Mouse (Mus musculus) v-Abl transformed pro-B cells (cell line): ENCODE data around the gene Dock4.

Experiments
- in situ Hi-C, 2 experiments: fragments of 400-800 bp; cut with MboI; formaldehyde crosslinking; loops; one replicate each; pipeline ENCODE4 v1.15.1; 2025; ENCODE audit not compliant: unreplicated experiment in 2 of 2

The Dock4 gene

DNA sequence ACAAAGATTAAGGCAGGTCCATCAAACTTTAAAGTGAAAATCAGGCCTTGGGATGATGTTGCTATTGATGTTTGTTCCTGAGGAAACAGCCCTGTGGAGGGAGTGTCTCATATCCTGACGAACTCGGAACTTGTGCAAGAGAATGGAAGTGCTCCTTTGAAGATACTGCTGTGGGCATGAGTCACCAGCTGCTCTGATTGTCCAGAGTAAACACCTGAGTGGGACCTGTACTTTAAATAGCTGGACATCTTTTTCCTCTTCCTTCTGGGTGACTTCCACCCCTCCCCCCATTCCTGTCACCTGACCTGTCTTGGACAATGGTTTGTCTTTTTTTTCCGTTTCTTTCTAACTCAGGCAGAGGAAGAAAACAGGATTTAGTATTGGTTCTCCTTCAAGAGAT lies 13.2 kb downstream of the Dock4 start:
- in situ Hi-C loops, result loop anchor here in 1 of 2 experiments (10.0 kb wide), 1 partner anchor 346 kb away; no protein-coding TSS in a partner anchor

DNA sequence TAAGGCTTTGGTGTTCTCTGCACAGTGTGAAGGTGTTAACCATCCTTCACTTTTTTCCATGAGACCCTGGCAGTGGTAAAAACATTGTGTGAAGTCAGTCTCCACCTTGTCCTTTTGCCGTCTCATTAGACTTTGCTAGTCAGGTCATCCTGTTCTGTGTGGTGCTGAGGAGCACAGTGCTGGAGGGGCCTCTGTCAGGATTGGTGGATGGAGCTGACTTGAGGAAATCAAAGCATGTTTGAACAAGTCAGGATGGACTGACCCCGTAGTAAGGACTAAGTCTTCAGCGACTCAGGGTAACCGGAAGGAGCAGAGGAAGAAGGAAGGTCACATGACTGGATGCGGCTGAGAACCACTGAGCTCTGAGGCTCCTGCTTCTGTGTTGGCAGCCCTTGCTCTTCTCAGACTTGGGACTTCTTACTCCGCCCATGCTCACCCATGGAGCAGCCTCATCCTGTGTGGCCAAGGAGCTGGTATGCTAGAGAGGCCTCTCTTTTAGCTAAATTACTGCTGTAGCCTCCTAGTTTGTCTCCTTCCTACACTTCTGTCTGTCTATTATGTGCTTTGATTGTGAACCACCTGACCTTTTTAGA lies 14.0 kb downstream of the Dock4 start:
- in situ Hi-C loops, result loop anchor here in 1 of 2 experiments (10.0 kb wide), 1 partner anchor 345 kb away; no protein-coding TSS in a partner anchor

DNA sequence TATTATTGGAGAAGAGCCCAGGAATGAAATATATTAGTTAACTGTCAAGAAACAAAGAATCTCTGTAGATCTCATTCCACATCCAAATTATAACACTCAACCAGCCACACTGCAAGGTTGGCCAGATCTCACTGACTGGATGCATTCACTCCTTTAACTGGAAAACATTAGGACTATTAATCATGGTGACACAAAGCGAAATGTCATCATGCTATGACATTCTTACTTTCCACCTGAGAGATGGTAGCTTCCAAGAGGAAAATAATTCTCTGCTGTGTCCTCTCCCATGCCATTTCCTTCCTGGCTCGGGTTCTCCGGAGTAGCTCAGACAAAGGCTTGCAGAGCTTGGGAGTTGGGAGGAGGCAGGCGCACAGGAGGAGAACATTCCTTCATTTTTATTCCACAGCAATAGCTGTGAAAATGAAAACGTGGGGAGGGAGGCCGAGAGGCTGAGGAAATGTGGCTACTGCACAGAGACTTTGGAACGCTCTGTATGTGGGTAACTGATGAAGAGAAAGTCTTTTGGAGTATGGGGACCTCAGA lies 17.0 kb downstream of the Dock4 start:
- in situ Hi-C loops, result no loop called here

DNA sequence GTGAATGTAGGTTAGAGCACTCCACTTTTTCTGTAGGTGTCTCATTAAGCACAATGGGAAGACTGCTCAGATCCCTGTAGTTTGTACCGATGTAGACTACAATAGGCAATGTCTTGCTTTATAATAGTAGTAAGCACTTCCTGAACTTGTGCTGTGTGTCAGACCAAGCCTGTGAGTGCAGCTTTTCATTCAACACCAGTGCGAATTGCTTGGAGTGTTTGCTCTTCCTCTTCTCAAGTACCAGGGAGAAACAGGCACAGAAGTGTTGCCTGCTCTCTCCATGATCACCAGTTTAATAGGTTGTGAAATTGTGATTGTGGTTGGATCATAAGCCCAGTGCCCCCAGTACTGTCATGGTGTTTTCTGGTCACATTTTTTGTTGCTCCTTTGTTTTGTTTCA lies 18.1 kb downstream of the Dock4 start:
- in situ Hi-C loops, result no loop called here

DNA sequence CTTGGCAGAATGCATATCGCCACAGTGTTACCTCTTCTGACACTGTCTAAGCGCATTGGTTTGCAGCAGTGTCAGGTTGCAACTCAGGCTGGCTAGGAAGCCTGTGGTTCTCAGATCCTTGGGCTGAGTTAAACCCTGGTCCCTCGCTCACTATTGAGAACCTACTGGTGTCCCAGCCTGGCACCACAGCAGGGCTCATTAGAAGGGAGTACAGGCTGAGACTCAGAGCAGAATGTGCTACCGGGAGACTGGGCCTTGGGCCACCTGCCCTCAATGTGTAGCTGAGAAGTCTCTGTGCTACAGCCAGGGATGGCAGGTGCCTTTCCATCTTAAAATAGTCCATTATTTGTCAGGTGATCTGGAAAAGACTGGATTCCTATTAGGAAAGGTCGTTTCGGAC lies 18.5 kb downstream of the Dock4 start:
- in situ Hi-C loops, result no loop called here

DNA sequence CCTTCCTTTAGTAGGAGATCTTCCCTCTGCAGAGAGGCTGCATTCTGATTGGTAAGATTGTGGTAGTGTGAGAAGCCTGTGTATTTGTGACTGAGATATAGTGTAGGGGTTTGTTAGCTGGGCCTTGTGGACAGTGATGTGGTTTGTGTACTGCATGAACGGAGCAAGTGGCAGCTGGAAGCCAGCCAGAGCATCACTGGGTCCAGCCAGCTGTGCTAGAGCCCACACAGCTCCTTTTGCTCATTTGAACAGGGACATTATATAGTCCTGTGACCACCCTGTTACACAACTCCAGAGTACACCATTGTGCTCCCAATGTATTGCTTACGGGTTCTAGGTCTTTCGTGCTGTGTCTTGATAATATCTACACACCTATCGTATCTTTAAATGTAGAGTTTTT lies 22.5 kb downstream of the Dock4 start:
- in situ Hi-C loops, result no loop called here

DNA sequence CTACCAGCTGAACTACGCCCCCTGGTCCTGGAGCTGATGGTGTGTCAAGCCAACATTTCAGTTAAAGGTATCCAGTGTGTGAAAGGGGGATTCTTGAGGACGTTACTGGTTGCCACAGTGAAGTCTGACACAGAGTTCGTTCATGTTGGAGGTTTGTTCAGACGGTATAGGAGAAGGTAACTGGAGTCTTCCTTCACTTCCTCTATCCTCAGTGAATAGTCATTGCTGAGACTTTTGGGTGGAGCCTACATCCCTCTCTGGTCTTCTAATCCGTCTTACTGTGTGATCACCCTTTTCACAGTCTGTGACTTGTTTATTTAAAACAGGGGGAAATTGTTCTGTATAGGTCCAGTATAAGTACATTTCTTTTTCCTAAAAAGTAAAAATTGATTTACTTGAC lies 23.3 kb downstream of the Dock4 start:
- in situ Hi-C loops, result no loop called here

DNA sequence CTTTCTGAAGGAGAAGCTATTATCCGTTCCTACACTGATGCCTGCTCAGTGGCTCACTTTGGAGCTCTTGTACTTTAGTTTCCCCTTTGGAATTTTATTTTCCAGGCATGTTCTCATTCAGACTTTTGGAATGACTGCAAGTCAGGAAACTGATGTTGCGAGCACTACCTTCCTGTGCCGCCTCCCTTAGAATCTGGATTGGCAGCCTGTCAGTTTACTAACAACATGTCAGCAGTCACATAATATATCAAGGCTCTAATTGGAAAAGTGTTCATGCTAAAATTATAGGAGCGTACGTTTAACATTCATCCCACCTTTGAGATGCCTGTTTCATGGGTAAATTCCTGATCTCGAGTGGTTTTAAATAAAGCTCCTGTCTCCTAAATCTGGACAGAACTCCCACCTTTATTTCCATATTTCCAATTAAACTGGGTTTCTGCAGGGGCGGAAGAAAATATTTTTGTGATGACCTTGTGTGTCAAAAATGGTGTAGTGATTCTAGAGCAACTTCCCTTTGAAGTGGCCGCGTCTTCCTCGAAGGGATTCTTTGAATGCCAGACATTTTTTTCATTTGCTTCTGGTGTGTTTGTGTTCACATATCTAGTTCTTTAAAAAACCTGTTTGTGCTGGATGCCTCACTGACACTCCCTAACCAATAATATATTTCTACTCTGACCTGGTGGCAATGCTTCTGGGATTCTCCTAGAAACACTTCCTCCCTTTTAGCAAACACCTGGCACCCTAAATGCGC lies 26.1 kb downstream of the Dock4 start:
- in situ Hi-C loops, result no loop called here

DNA sequence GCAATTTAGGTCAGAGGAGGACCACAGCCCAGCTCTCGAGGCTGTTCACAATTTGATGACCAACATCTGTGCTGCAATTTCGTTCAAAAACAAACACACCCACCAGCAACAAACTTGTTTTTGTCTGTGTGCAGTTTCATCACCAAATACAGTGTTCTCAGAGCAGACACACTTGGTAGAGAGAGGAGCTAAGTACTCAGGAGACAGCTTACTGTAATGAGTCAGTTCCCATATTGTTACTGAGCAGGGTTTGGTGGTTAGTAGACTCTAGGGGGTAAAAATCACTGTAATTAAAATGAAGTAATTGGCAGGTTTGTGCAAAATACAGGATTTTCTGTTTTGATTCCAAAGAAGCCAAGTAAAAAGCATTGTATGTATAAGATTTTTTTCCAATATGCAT lies 28.0 kb downstream of the Dock4 start:
- in situ Hi-C loops, result no loop called here

DNA sequence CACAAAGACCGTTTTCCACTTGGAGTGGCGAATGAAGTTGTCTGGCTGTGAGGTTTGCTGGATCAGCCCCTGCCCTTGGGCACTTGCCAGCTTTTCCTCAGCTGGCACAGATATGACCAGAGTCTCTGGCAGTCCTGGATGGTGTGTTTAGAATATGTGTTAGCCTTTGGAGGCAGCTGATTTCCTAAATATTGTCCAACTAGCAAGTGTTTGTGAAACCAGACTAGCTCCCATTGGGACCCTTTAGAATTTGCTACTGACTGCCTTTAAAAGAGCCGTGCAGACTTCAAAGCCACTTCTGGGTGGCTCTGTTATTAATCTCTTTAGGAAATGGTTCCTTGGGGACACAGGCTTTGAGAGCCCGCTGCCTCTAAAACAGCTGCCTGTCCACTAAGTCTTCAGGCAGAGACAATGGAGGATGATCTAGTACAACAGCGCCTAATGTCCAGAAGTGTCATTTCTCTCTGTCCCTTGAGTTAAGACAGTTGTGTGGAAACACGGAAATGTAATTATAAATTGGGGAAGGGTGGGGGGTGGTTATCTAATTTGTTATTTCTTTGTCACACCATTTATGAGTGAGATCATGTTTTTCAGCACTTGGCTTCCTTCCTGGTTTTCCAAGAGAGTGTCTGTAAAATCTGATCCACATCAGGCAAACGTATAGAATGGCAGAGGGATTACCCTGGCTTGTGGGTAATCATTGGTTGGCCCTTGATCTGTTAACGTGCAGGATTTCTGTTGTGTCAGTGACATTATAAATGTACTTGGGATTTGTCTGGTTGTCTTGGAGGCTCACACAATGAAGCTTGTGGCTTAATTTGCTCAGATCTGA lies 32.1 kb downstream of the Dock4 start:
- in situ Hi-C loops, result loop anchor here in 1 of 2 experiments (5.0 kb wide), 1 partner anchor 51 kb away; no protein-coding TSS in a partner anchor

DNA sequence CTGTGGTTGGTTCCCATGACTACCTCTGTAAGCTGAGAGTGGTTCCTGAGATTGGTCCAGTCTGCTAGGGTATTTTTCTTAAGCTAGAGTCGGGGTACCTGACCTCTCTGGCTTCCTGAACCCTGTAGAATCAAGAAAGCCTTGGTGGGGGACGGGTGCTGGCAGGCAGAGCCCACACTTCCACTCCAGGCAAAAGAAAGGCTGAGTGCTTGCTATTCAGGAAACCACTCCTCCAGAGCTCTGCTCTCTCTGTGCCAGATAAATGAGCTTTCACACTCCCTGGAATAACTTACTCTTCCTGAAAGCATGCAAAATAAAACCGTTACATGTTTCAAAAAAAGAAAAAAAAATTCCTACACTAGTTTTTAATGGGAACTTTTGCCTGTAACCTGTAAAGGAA lies 38.5 kb downstream of the Dock4 start:
- in situ Hi-C loops, result no loop called here

DNA sequence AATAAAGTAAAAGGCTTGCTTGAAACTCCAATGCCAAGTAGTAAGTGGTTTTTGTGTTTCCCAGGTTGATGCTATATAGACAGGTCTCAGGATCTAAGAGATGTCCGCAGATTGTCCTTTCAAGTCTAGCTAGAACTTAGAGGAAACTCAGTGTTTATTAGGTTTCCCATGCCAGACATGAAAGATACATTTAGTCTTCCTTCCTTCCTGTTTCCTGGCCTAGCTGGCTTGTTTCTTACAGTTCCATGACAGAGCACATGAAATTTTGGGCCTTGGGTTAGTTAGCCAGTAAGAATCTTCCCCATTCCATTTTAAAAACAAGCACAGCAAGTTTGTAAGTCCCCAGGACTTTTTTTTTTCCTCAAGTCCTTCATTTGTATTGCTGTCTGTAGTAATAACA lies 39.5 kb downstream of the Dock4 start:
- in situ Hi-C loops, result no loop called here

DNA sequence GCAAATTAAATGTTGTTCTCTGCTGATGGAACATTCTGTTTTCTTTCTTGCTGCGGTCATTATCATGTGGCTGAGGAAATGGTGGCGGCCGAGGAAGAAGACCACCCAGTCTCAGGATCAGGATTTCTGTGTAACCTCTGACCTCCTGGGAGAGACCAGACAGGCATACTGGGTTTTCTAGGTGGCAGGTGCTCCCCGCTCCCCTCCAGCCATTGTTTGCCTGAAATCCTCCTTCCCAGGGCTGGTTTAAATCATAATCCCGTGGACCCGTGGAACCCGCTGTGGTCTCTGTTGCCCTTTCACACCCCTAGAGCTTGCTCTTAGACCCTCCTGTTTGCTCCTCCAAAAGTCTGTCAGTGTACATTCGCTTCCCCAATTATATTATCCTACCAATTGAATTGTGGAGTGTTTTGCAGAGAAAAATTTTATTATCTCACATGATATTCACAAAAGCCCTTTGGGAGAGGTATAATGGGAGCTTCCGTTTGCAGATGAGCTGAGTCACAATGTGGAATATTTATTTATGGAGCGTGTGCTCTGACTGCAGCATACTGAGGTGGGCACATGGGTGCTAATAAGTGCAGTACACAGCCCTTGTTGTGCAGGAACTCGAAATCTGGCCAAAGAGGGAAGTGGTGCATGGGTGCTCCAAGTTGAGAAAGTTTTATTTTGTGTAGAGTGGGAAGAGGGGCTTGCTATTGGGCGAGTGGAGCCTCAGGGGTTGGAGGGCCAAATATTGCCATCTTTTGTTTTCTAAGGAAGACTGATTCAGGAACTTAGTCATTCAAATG lies 40.5 kb downstream of the Dock4 start:
- in situ Hi-C loops, result no loop called here

DNA sequence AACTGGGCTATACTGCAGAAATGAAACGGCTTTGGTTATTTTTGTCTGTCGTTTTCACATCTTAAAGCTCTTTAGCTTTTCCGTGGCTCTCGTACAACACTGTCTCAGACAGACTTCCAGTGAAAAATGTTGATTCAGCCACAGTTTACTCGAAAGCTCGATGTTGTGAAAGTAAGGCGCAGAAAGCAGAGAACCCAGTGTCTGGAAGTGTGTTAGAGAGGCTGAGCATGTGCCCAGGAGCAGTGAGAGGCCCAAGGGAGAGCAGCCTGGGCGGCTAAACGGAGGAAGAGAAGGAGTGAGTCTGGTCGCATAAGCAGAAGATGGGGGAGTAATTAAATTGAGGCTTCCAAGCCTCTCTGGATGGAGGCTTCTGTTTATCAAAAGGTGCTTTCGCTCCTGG lies 50.6 kb downstream of the Dock4 start:
- in situ Hi-C loops, result no loop called here

DNA sequence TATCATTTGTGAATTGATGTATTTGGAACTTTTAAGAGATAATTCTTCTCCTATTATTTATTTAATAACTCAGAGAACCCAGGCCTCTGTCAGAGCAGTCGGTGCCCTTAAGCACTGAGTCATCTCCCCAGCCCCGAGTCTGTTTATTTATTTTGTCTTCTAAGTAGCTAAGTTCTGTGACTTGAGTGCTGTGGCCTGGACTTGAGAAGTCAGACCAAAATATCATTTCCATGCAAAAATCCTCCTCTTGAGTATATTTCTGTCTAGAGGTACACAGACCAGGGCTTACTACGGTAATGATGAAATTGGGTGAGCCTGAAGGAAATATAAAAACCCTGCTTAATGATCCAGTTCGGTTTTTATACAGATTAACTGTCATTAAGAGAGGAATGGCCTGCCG lies 52.1 kb downstream of the Dock4 start:
- in situ Hi-C loops, result no loop called here

DNA sequence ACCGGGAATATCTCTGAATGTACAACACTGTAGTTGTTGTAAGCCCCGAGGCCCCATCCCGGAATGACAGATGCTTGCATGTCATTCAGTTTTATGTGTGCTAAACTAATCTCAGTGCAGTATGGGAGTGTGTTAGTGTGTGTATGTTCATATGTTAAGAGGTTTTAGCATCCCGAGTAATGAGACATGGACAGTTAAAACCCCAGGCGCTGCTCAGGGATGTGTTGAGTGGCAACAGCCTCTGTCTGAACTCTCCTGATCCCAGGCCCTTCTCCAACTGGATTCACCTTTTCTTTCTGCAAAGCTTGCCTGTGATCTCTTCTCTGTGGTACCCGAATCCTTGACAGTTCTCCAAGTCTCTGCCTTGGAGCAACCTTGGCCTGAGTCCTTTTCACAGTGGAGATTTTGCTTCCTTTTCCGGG lies 52.5 kb downstream of the Dock4 start:
- in situ Hi-C loops, result no loop called here

DNA sequence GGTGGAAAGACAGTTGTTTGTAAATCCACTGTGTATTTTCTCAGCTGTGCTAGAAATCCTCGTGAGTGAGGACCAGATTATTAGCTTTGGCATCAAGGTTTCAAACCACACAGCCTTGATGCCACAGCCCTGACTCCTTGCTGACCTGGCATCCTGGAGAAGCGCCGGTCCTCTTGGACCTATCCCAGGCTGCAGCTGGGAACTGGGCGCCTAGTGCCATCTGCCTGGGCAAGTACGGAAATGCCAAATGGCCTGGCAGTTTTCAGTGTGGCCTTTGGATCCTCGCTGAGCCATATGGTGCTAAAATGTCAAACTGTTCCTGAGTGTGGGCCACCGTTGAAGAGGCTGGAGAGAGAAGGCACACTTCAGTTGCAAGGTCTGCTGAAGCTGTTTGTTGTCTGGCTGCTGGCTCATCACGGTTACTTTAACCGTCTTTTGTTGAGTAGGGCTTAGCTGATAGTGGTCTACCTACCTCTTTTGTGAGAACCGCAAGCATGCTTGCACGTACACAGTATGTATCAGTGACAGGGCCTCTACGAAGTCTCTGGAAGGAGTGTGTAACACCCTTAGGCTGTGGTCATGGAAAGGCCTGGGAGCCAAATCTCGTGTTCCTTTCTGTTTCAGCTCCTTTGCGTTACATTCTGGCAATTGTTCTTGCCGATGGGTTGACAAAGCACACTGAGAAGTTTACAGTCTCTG lies 53.3 kb downstream of the Dock4 start:
- in situ Hi-C loops, result no loop called here

DNA sequence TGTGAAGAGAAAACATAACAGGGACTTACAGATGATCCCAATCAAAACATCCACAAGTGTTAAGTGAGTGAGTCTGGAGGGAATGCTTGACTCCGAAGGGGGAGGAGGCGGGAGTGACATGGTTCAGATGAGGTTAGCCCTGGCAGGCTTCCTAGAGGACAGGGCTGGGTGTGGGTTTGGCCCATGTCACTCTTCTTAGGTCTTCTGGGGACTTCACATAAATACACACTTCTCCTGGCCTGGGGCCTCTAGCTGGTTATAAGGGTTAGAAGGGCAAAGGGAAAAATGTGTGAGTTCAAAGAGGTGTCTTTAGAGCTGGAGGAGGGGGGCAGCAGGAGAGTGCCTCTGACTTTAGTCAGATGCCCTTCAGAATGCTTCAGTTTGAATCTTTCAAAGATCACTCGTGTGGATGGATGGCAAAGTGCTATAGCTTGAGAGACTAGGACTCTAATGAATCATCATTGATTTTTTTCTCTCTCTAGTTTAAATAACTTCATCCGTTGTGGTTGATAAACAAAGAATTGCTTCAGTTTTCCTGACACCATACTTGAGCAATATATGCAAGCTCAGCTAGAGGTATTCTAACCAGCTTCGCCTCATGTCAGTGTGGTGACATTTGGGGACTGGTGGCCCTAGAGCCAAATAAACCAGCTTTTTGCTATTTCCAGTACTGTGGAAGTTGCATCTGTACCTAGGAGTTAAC lies 54.0 kb downstream of the Dock4 start:
- in situ Hi-C loops, result no loop called here

DNA sequence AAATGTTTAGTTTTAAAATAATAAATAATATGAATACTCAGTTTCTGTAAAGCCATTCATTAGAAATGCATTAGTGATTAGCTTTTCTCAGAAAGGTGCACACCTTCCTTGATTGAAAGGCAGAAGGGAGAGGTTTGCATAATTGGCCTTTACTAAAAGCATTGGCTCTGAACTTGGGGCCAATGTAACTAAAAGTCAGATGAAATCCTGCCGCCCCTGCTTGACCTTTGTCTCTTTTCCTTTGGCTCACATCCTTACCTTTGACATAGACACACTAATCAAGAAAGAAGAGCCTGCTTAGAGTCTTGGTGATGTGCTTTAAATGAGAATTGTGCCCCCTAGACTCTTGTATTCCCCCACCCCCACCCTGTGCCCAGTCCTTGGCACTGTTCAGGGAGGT lies 55.4 kb downstream of the Dock4 start:
- in situ Hi-C loops, result no loop called here
